Mouse (Mus musculus) myocyte (in vitro differentiated cells): ENCODE results near the gene Morn3.

Experiments
- CEBPB ChIP-seq: IDR thresholded peaks from 2 replicates; pipeline ENCODE4 v1.6.1; 2011; ENCODE audit warnings: mild to moderate bottlenecking, moderate library complexity; ENCODE audit not compliant: poor library complexity, insufficient read depth, severe bottlenecking
- MAX ChIP-seq: IDR thresholded peaks from one replicate; pipeline ENCODE4 v1.6.1; 2011; ENCODE audit warnings: low read depth, mild to moderate bottlenecking, control low read depth
- MYOD1 ChIP-seq, 3 experiments: IDR thresholded peaks; one replicate each; pipeline ENCODE4 v1.6.1; 2011; ENCODE audit warnings: control low read depth in 2 of 3, low read depth in 2 of 3, mild to moderate bottlenecking in 2 of 3, moderate library complexity in 1 of 3; ENCODE audit not compliant: insufficient read length in 2 of 3, control insufficient read depth in 1 of 3
- POLR2A ChIP-seq: IDR thresholded peaks from one replicate; pipeline ENCODE4 v1.6.1; 2011; ENCODE audit warnings: low read depth, mild to moderate bottlenecking, control low read depth, moderate library complexity; ENCODE audit not compliant: insufficient read length
- POLR2AphosphoS2 ChIP-seq: IDR thresholded peaks from one replicate; pipeline ENCODE4 v1.6.1; 2011; ENCODE audit warnings: low read depth, control low read depth; ENCODE audit not compliant: insufficient read length
- SRF ChIP-seq: IDR thresholded peaks from one replicate; pipeline ENCODE4 v1.6.1; 2011; ENCODE audit warnings: low read depth; ENCODE audit not compliant: control insufficient read depth, insufficient read length
- TCF12 ChIP-seq: IDR thresholded peaks from one replicate; pipeline ENCODE4 v1.6.1; 2011; ENCODE audit warnings: mild to moderate bottlenecking, control low read depth; ENCODE audit not compliant: poor library complexity, insufficient read depth, severe bottlenecking
- USF1 ChIP-seq: IDR thresholded peaks from one replicate; pipeline ENCODE4 v1.6.1; 2011; ENCODE audit warnings: low read depth, mild to moderate bottlenecking, control low read depth, moderate library complexity

- TF ChIP-seq POLR2A: peak; percentile 78
- peak; percentile 65 for TF ChIP-seq POLR2AphosphoS2
- no peak for TF ChIP-seq MAX
- no peak for TF ChIP-seq CEBPB
- TF ChIP-seq USF1: peak; percentile 30
- TF ChIP-seq TCF12: no peak
- TF ChIP-seq MYOD1 (IDR thresholded peaks at IDR 0.05; ENCODE audit: control insufficient read depth in 1 of 3, insufficient read length in 2 of 3, low read depth in 2 of 3): no peak
- TF ChIP-seq SRF: no peak
Observed at GRCm38 (mm10) chr5:122989001-122989525, 57.8 kb downstream of the Morn3 start.
